Mouse (Mus musculus): Measurements from ENCODE around the gene Snrnp200. TPM values are rescaled to one million over a fixed set of nuclear protein-coding genes. Genes with fewer than 3 reads are reported as not detected.
"Not testable (repeated sequence)": the region's sequence is repeated elsewhere in the genome, so short reads cannot be mapped to it uniquely, and the experiment has no call there.

The Snrnp200 gene
- total RNA-seq, 2 experiments from 2014 or later, result 33.0 to 39.4 TPM

DNA sequence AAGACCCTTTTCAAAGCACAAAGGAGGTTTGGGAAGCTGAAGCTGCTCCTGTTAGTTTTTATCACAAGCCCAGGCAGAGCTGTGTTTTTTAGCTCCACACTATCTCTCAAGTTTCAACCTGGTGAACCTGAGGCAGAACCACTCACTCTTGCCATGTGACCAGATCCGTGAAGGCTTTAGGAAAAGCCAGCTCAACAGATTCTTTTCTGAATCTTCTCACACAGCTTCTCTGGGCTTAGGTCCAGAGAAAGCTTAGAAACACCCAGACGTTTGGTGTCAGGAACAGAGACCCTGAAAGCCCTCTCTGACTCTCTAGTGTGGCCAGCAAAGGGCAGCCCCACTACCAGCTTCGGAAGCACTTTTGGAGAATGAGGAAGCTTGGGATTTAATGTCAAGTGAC, 43.3 kb downstream of the Snrnp200 start:
- DNase-seq, result no peak
- intact Hi-C loops (cut with DNase I), result no loop called here

- no peak for DNase-seq
- intact Hi-C loops (cut with DNase I), result no loop called here
These were observed 43.8 kb downstream of the Snrnp200 start for GRCm38 (mm10) chr2:127251880-127252527.

- intact Hi-C loops (cut with DNase I), result no loop called here
- DNase-seq, result no peak
These were observed 44.6 kb downstream of the Snrnp200 start for GRCm38 (mm10) chr2:127252787-127253186.

GRCm38 (mm10) chr2:127254604-127255134, 46.5 kb downstream of the Snrnp200 start:
- DNase-seq, result no peak
- intact Hi-C loops (cut with DNase I), result no loop called here

DNA sequence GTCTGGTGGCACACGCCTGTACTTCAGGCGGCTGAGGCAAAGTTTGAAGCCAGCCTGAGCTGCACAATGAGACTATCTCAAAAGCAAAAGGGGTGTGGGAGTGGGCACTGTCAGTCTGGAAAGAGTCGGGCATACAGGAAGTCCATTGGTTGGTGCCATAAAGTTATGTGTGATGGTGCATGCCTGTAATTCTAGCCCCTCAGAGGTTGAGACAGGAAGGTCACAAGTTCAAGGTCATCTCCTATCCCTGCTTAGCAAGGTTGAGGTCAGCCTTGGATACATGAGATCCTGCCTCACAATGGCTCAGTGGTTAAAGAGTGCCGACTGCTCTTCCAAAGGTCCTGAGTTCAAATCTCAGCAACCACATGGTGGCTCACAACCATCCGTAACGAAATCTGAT, 47.1 kb downstream of the Snrnp200 start:
- no peak for DNase-seq
- intact Hi-C loops (cut with DNase I), result no loop called here

DNA sequence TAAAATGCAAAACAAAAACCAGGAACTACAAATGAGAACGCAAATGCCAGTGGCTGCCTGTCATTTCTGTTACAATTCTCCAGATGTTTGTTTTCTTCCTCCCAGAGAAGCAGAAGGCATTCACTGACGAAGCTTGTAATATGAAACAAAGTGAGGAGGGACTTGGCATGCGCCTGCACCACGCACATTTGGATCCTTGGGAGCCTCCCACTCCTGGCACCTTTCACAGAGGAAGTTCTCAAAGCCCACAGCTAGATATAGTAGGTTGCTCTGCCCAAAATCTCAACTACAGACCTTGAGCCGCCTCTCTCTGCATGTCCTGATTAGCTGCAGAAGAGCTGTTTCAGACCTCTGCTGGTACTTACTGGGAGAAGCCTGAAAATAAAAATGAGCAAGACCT, 51.2 kb downstream of the Snrnp200 start:
- no peak for DNase-seq
- intact Hi-C loops (cut with DNase I), result no loop called here

GRCm38 (mm10) chr2:127262480-127262879, 54.3 kb downstream of the Snrnp200 start:
- no peak for DNase-seq
- intact Hi-C loops (cut with DNase I), result no loop called here

GRCm38 (mm10) chr2:127267854-127268253, 59.7 kb downstream of the Snrnp200 start:
- DNase-seq, result no peak
- intact Hi-C loops (cut with DNase I), result no loop called here

GRCm38 (mm10) chr2:127269491-127270299, 61.5 kb downstream of the Snrnp200 start, which contains the start of gene Stard7:
Stard7 (plus strand) TSS chr2:127270218.
- intact Hi-C loops (cut with DNase I), result loop anchor here (2.0 kb wide), 1 partner anchor 21 kb away; no protein-coding TSS in a partner anchor

GRCm38 (mm10) chr2:127270300-127271041, 62.3 kb downstream of the Snrnp200 start:
- DNase-seq, result peak; percentile 79 to 85
- intact Hi-C loops (cut with DNase I), result loop anchor here (2.0 kb wide), 1 partner anchor 22 kb away; no protein-coding TSS in a partner anchor

More at GRCm38 (mm10) chr2:127269491-127270299, 61.5 kb downstream of the Snrnp200 start, which contains the start of gene Stard7:
- peak; percentile 93 to 94 for DNase-seq

GRCm38 (mm10) chr2:127271042-127271515, 62.9 kb downstream of the Snrnp200 start:
- DNase-seq, result no peak
- intact Hi-C loops (cut with DNase I), result loop anchor here (2.0 kb wide), 1 partner anchor 22 kb away; no protein-coding TSS in a partner anchor

- intact Hi-C loops (cut with DNase I); DNase-seq: not testable (repeated sequence)
These were observed 63.9 kb downstream of the Snrnp200 start for GRCm38 (mm10) chr2:127272049-127272448.

GRCm38 (mm10) chr2:127272806-127273205, 64.6 kb downstream of the Snrnp200 start:
- intact Hi-C loops (cut with DNase I), result no loop called here
- DNase-seq, result no peak

DNA sequence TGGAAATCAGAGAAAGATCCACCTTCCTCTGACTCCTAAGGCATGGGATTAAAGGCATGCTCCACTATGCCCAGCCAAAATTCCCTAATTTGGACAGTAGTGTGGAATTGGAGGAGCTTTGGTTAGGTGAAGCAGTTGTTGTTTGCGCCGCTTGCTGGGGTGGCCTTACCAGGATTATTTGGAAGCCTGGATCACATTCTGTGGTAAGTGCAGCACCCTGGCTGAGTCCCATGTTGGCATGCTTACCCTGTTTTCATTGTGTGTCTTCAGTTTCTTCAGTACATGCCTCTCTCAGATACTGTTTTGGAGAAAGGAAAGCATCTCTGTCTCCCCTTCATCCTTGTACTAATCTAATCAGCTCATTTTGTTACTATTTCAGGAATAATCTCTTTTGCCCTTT, 66.4 kb downstream of the Snrnp200 start:
- DNase-seq, result no peak
- intact Hi-C loops (cut with DNase I), result no loop called here

DNA sequence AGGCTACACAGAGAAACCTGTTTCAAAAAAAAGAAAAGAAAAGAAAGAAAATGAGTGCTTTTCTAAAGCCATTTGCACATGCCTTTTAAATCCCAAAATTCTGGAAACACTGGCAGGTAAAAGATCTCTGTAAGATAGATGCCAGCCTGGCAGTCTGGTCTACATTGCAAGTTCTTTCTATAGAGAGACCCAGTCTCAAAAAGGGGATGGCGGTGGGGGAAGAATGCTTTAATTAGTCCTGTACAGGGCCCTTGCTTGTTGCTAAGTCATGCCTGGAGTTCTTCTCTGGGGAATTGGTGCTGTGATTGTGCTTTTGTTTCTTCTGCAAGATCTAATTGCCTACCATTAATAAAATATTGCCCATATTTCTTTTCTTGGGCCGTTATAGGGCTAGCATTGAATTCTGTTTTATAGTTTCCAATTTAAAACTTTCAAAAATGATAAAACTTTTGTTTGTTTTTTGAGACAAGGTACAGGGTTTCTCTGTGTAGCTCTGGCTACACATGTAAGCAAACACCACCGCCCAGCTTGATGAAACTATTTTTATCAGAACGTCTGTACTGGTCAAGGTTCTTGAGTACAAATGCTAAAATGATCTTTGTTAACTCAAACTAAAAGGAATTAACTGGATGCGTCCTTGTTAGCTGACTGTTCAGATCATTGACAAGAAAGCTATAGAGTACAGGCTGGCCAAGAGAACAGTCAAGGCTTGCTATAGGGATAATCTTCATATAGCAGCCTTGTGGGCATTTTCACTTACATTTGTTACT, 67.5 kb downstream of the Snrnp200 start:
- intact Hi-C loops (cut with DNase I), result no loop called here
- no peak for DNase-seq

- intact Hi-C loops (cut with DNase I), result no loop called here
These were observed 70.0 kb downstream of the Snrnp200 start for GRCm38 (mm10) chr2:127278162-127278561.

More at GRCm38 (mm10) chr2:127278162-127278561, 70.0 kb downstream of the Snrnp200 start:
- no peak for DNase-seq
